Mouse (Mus musculus) hindbrain, embryonic 15.5 days (tissue): ENCODE measurements around the gene Tns3. TPM values are rescaled to one million over a fixed set of nuclear protein-coding genes. Genes with fewer than 3 reads are reported as not detected.

Experiments used
- ATAC-seq: fragments of 200-750 bp; cut with Nextera tagmentation; 2 replicates; pipeline ENCODE4 v1.8.0; 2017; ENCODE audit warnings: low read depth, moderate number of reproducible peaks, moderate TSS enrichment; ENCODE audit not compliant: low FRiP score
- H3K27ac ChIP-seq: fragments of 300-500 bp; sonication (generic); replicated peaks from 2 replicates; pipeline ENCODE4 v1.5.1; 2015; ENCODE audit warnings: mild to moderate bottlenecking, inconsistent platforms
- H3K27me3 ChIP-seq: fragments of 300-500 bp; sonication (generic); 2 replicates; pipeline ENCODE4 v1.6.1; 2015; ENCODE audit warnings: control low read depth, inconsistent platforms
- H3K36me3 ChIP-seq: fragments of 300-500 bp; sonication (generic); 2 replicates; pipeline ENCODE4 v1.6.1; 2015; ENCODE audit warnings: control low read depth, inconsistent platforms
- H3K4me1 ChIP-seq: fragments of 300-500 bp; sonication (generic); replicated peaks from 2 replicates; pipeline ENCODE4 v1.6.1; 2015; ENCODE audit warnings: control low read depth, inconsistent platforms
- H3K4me2 ChIP-seq: fragments of 300-500 bp; sonication (generic); 2 replicates; pipeline ENCODE4 v1.6.1; 2015; ENCODE audit warnings: moderate library complexity, mild to moderate bottlenecking, inconsistent platforms
- H3K4me3 ChIP-seq: fragments of 300-500 bp; sonication (generic); 2 replicates; pipeline ENCODE4 v1.5.1; 2015; ENCODE audit warnings: mild to moderate bottlenecking, inconsistent platforms
- H3K9ac ChIP-seq: fragments of 300-500 bp; sonication (generic); 2 replicates; pipeline ENCODE4 v1.6.1; 2015; ENCODE audit warnings: inconsistent platforms
- H3K9me3 ChIP-seq: fragments of 300-500 bp; sonication (generic); 2 replicates; pipeline ENCODE4 v1.6.1; 2016; ENCODE audit warnings: control low read depth, inconsistent platforms
- WGBS: fragments of 180-500 bp; shearing (Covaris S2); methylation state at CpG from one replicate; pipeline ENCODE4 v1.1.7; 2015; 5-methylcytosine and 5-hydroxymethylcytosine counted together
- polyA plus RNA-seq: library from polyadenylated mRNA; unstranded; fragments of >200 nt; fragmentation: Nextera tagmentation; extraction: Ambion mirVana; gene quantifications from 2 replicates; pipeline ENCODE4 v1.2.1, GENCODE M21; 2015

Tns3 gene
- polyA plus RNA-seq, 1 experiment from 2014 or later: 7.4 TPM

GRCm38 (mm10) chr11:8639007-8639718 is 25.2 kb downstream of the Tns3 start:
- Histone ChIP-seq H3K9ac (no peak overlapping the region), H3K27ac (no peak overlapping the region), H3K36me3 (no peaks in the 10 kb centered on the region), H3K4me2 (no peak overlapping the region), H3K27me3 (no peaks in the 10 kb centered on the region), H3K9me3 (no peaks in the 10 kb centered on the region), H3K4me1 (peaks cover 8% of the 10 kb centered on the region; the same call in 1 of the 2 replicates), H3K4me3 (no peak overlapping the region)
- WGBS: 88% methylated on average over 6 of the region's 6 CpGs
- ATAC-seq: no peak

DNA sequence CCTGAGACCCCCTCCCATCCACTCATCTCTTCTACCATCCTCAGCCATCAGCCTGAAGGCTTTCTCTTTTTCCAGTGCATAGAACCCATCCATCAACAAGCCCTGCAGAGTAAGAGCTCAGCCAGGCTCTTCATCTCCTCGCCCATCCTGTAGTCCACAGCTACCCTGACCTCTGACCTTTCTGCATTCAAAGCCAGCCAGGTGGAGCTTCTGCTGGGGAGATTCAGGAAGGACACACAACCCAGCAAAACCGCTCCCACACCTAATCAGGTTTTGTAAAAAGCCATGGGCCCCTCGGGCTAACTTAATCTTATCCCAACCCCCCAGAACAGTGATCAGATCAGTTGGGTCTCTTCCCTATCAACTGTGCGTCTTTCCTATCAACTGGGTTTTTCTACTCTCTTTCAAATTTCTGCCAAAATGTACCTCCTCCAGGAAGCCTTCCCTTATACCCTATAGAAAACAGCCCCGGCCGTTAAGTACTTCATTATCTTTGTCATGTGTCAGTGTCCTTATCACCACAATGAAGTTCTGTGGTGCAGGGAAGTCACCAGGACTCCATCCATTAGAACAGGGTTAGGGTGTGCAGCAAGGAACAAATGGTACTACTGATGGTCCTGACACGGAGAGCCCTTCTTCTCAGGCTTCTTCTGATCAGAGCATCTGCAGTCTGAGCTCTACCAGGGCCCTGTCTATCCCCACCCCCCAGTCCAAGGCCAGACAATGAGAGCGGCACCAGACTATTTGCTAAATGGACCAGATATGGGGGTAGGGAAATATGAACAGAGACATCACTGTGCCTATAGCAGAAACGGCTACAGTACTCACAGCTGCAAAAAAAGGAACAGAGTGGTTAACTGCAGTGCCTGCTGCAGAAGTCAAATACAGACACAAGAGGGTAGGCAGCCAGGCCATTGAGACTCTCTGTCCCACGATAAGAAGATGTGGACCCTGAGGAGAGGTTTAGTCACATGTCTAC is 26.6 kb downstream of the Tns3 start:
- 82% methylated on average over 10 of the region's 10 CpGs for WGBS
- H3K27me3 ChIP-seq: no peaks in the 10 kb centered on the region
- no peaks in the 10 kb centered on the region for H3K9me3 ChIP-seq
- no peaks in the 10 kb centered on the region for H3K36me3 ChIP-seq
- no peak overlapping the region for H3K4me2 ChIP-seq
- H3K9ac ChIP-seq: no peak overlapping the region
- H3K4me3 ChIP-seq: no peak overlapping the region
- no peak overlapping the region for H3K27ac ChIP-seq
- ATAC-seq: no peak
- peaks cover 8% of the 10 kb centered on the region; the same call in 1 of the 2 replicates for H3K4me1 ChIP-seq

- WGBS: 100% methylated on average over 1 of the region's 1 CpGs
- ATAC-seq: no peak
- no peak overlapping the region for H3K27ac ChIP-seq
- no peaks in the 10 kb centered on the region for H3K27me3 ChIP-seq
- H3K9me3 ChIP-seq: no peaks in the 10 kb centered on the region
- H3K4me2 ChIP-seq: no peak overlapping the region
- H3K9ac ChIP-seq: no peak overlapping the region
- H3K4me3 ChIP-seq: no peak overlapping the region
- H3K36me3 ChIP-seq: no peaks in the 10 kb centered on the region
- H3K4me1 ChIP-seq: peaks cover 8% of the 10 kb centered on the region; the same call in 1 of the 2 replicates
Observed at GRCm38 (mm10) chr11:8636680-8637079, 27.7 kb downstream of the Tns3 start.

GRCm38 (mm10) chr11:8635778-8636177 is 28.6 kb downstream of the Tns3 start:
- Histone ChIP-seq H3K36me3 (no peaks in the 10 kb centered on the region), H3K9ac (no peak overlapping the region), H3K4me1 (peaks cover 8% of the 10 kb centered on the region; the same call in 1 of the 2 replicates), H3K9me3 (no peaks in the 10 kb centered on the region), H3K27ac (no peak overlapping the region), H3K27me3 (no peaks in the 10 kb centered on the region), H3K4me3 (no peak overlapping the region), H3K4me2 (no peak overlapping the region)
- ATAC-seq: no peak
- WGBS: 66% methylated on average over 3 of the region's 3 CpGs

GRCm38 (mm10) chr11:8634728-8635410 is 29.5 kb downstream of the Tns3 start:
- ATAC-seq: no peak
- no peaks in the 10 kb centered on the region for H3K9me3 ChIP-seq
- no peak overlapping the region for H3K4me3 ChIP-seq
- no peaks in the 10 kb centered on the region for H3K27me3 ChIP-seq
- 48% methylated on average over 7 of the region's 7 CpGs for WGBS
- no peaks in the 10 kb centered on the region for H3K36me3 ChIP-seq
- 0 out of 2 replicates have a peak, but pooled peaks cover 3% of the 10 kb centered on the region for H3K4me1 ChIP-seq
- no peak overlapping the region for H3K4me2 ChIP-seq
- no peak overlapping the region for H3K9ac ChIP-seq
- H3K27ac ChIP-seq: no peak overlapping the region

DNA sequence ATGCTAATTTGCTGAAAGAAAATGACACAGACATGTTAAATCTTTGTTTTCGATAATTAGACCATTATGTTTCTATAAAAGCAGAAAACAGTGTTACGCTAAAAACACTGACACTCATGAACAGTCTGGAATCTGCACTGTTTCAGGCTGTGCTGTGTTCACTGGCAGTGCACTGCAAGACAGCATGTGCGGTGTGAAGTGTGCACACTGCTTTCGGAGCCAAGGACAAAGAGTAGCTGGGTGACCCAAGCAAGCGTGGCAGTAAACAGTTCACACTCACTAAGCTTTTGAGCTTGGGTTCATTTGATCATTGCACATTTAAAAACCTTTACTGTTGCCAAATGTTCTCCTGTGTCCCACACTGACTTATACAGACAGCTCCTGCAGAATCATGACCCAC is 32.2 kb downstream of the Tns3 start:
- Histone ChIP-seq H3K4me2 (no peak overlapping the region), H3K4me1 (no peaks in the 10 kb centered on the region), H3K9me3 (no peaks in the 10 kb centered on the region), H3K36me3 (no peaks in the 10 kb centered on the region), H3K9ac (no peak overlapping the region), H3K27me3 (no peaks in the 10 kb centered on the region), H3K27ac (no peak overlapping the region), H3K4me3 (no peak overlapping the region)
- 0 out of 2 replicates have a peak, but pooled peaks have one; percentile 45 for ATAC-seq
- WGBS: 76% methylated on average over 5 of the region's 5 CpGs

DNA sequence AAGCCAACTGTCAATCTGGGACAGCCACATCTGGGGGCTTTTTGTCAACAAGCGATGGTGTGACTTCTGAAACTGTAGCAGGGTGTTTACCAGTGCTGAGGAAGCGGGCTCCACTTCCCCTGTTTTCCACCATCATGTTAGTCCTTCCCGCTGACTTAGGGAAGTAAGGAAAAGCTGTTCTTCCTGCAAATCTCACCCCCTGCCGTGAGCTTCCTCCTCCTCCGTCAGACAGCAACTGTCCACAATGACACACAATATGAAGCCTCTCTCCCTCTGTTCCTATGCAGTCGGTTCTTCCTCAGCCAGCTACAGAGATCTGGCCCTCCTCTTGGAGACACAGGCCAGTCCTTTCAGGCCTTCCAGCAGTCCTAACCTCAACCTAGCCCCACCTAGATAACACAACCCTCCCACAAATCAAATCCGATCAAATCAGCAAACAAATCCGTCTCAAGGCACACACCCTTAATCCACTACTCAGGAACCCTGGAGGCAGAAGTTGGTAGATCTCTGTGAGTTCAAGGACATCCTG is 34.4 kb downstream of the Tns3 start:
- Histone ChIP-seq H3K4me1 (peaks cover 8% of the 10 kb centered on the region), H3K36me3 (no peaks in the 10 kb centered on the region), H3K9me3 (no peaks in the 10 kb centered on the region), H3K9ac (no peak overlapping the region), H3K27me3 (no peaks in the 10 kb centered on the region), H3K4me2 (no peak overlapping the region), H3K4me3 (no peak overlapping the region), H3K27ac (no peak overlapping the region)
- no peak for ATAC-seq
- WGBS: 78% methylated on average over 8 of the region's 8 CpGs

DNA sequence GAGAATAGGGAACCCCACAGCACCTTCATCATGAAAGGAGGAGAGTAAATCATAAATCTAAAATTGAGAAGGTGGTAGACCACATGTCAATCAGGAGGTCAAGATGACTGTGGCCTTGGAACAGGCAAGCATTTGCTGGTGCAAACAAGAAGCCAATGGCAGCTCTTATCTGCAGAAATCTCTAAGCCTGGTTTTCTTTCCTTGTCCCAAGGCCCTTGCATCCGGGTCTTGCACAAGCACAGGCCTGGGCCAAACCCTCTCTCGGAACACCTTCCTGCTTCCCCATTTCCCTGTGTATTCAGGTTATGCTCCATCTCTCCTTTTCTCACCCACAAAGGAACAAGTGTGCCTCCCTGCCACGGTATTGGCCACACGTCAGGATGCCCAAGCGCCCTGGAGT is 35.0 kb downstream of the Tns3 start:
- Histone ChIP-seq H3K4me1 (peaks cover 10% of the 10 kb centered on the region), H3K27me3 (no peaks in the 10 kb centered on the region), H3K27ac (no peak overlapping the region), H3K36me3 (no peaks in the 10 kb centered on the region), H3K9ac (no peak overlapping the region), H3K9me3 (no peaks in the 10 kb centered on the region), H3K4me2 (no peak overlapping the region), H3K4me3 (no peak overlapping the region)
- no peak for ATAC-seq
- WGBS: 92% methylated on average over 5 of the region's 5 CpGs

GRCm38 (mm10) chr11:8628846-8629253 is 35.5 kb downstream of the Tns3 start:
- peaks cover 15% of the 10 kb centered on the region for H3K4me1 ChIP-seq
- no peak for ATAC-seq
- H3K9me3 ChIP-seq: no peaks in the 10 kb centered on the region
- no peak overlapping the region for H3K4me3 ChIP-seq
- H3K9ac ChIP-seq: no peak overlapping the region
- H3K36me3 ChIP-seq: no peaks in the 10 kb centered on the region
- H3K27ac ChIP-seq: no peak overlapping the region
- no peaks in the 10 kb centered on the region for H3K27me3 ChIP-seq
- 75% methylated on average over 10 of the region's 10 CpGs for WGBS
- no peak overlapping the region for H3K4me2 ChIP-seq

- no peak overlapping the region for H3K4me2 ChIP-seq
- H3K4me1 ChIP-seq: peaks cover 27% of the 10 kb centered on the region
- no peaks in the 10 kb centered on the region for H3K36me3 ChIP-seq
- no peaks in the 10 kb centered on the region for H3K27me3 ChIP-seq
- ATAC-seq: no peak
- H3K27ac ChIP-seq: no peak overlapping the region
- no peak overlapping the region for H3K4me3 ChIP-seq
- no peak overlapping the region for H3K9ac ChIP-seq
- no peaks in the 10 kb centered on the region for H3K9me3 ChIP-seq
- 90% methylated on average over 6 of the region's 6 CpGs for WGBS
Observed at GRCm38 (mm10) chr11:8627156-8627555, 37.2 kb downstream of the Tns3 start.

DNA sequence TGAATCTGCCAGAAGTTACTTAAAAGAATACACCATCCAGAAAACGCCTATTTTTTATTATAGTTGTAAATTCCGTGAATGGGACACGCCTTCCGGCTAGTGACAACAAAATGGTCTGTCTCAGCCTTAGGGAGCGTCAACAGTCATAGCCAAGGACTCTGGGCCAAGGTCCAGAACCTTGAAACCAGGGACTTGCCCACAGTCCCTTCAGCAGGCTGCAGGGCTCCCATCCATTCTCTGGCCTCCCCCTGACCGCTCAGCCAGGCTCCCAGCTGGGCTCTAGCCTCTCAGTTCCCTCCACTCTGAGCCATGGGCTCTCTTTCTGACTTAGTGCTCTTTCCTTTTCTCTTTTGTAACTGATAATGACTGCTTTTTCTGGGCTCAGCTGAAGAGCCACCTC is 37.6 kb downstream of the Tns3 start:
- no peak overlapping the region for H3K27ac ChIP-seq
- no peak overlapping the region for H3K4me2 ChIP-seq
- 89% methylated on average over 6 of the region's 6 CpGs for WGBS
- no peak for ATAC-seq
- H3K4me3 ChIP-seq: no peak overlapping the region
- no peaks in the 10 kb centered on the region for H3K36me3 ChIP-seq
- no peak overlapping the region for H3K9ac ChIP-seq
- no peaks in the 10 kb centered on the region for H3K9me3 ChIP-seq
- H3K4me1 ChIP-seq: peaks cover 27% of the 10 kb centered on the region
- no peaks in the 10 kb centered on the region for H3K27me3 ChIP-seq
